Mouse (Mus musculus) G1E (cell line): ENCODE data around the gene Actrt2. TPM values are rescaled to one million over a fixed set of nuclear protein-coding genes. Genes with fewer than 3 reads are reported as not detected.

Experiments
- ATAC-seq: 2 replicates; pipeline ENCODE4 v1.8.0; 2016; ENCODE audit warnings: mild to moderate bottlenecking; ENCODE audit not compliant: insufficient number of reproducible peaks, poor library complexity, low FRiP score, severe bottlenecking; ENCODE audit errors: extremely low read depth
- DNase-seq: peaks from one replicate; pipeline ENCODE4 v3.0.0; 2012; ENCODE audit warnings: low spot score
- H3K27me3 ChIP-seq: 2 replicates; pipeline ENCODE4 v1.6.1; 2012; ENCODE audit warnings: mild to moderate bottlenecking, low read length, inconsistent platforms; ENCODE audit not compliant: insufficient read depth
- H3K36me3 ChIP-seq: replicated peaks from 2 replicates; pipeline ENCODE3; 2012; ENCODE audit warnings: mild to moderate bottlenecking, inconsistent platforms
- H3K4me1 ChIP-seq: 2 replicates; pipeline ENCODE4 v1.6.1; 2012; ENCODE audit warnings: low read depth, low read length, inconsistent platforms, mixed read lengths; ENCODE audit not compliant: insufficient read depth
- H3K4me3 ChIP-seq: 2 replicates; pipeline ENCODE4 v1.5.1; 2012; ENCODE audit warnings: low read depth, mild to moderate bottlenecking, inconsistent platforms, low read length, moderate library complexity, mixed read lengths
- H3K9me3 ChIP-seq: replicated peaks from 2 replicates; pipeline ENCODE4 v1.6.1; 2012; ENCODE audit warnings: inconsistent platforms
- CTCF ChIP-seq: IDR thresholded peaks from 2 replicates; pipeline ENCODE4 v1.5.1; 2012; ENCODE audit warnings: low read depth, low read length, inconsistent platforms, mixed read lengths
- GATA1 ChIP-seq: IDR thresholded peaks from 2 replicates; pipeline ENCODE4 v1.6.1; 2012; ENCODE audit warnings: borderline replicate concordance, low read length, inconsistent platforms, mixed read lengths
- GATA2 ChIP-seq: IDR thresholded peaks from 2 replicates; pipeline ENCODE4 v1.6.1; 2012; ENCODE audit warnings: low read depth, low read length, inconsistent platforms, borderline replicate concordance
- POLR2AphosphoS5 ChIP-seq: IDR thresholded peaks from 2 replicates; pipeline ENCODE4 v1.6.1; 2012; ENCODE audit warnings: low read depth, low read length, inconsistent platforms; ENCODE audit not compliant: insufficient replicate concordance
- TAL1 ChIP-seq: conservative IDR thresholded peaks from 2 replicates; pipeline ENCODE4 v1.6.1; 2012; ENCODE audit warnings: low read depth, low read length, inconsistent platforms, mixed read lengths
- polyA plus RNA-seq: library from polyadenylated mRNA; stranded (reverse); fragments of >175 nt; gene quantifications from 2 replicates; pipeline ENCODE4 v1.2.3, GENCODE M21; 2012
- total RNA-seq, 2 experiments: library from RNA; stranded (forward) in 1 of 2; stranded (reverse) in 1 of 2; fragments of 200-1000 nt in 1 of 2; fragments of >200 nt in 1 of 2; fragmentation: Nextera tagmentation in 1 of 2; gene quantifications; 2 replicates each; pipeline ENCODE4 v1.2.3; 2014 to 2017

Gene Actrt2
- total and polyA plus RNA-seq, 3 experiments, result not detected

GRCm38 (mm10) chr4:154674541-154674940 lies 6.9 kb upstream of the Actrt2 start:
- Histone ChIP-seq H3K9me3 (peaks cover 93% of the 10 kb centered on the region), H3K4me1 (no peaks in the 10 kb centered on the region), H3K27me3 (no peaks in the 10 kb centered on the region), H3K4me3 (no peak overlapping the region), H3K36me3 (no peaks in the 10 kb centered on the region)
- no peak for TF ChIP-seq GATA1
- no peak for TF ChIP-seq TAL1
- TF ChIP-seq GATA2, result no peak
- no peak for TF ChIP-seq POLR2AphosphoS5
- TF ChIP-seq CTCF, result no peak
- no peak for ATAC-seq
- DNase-seq, result no peak

DNA sequence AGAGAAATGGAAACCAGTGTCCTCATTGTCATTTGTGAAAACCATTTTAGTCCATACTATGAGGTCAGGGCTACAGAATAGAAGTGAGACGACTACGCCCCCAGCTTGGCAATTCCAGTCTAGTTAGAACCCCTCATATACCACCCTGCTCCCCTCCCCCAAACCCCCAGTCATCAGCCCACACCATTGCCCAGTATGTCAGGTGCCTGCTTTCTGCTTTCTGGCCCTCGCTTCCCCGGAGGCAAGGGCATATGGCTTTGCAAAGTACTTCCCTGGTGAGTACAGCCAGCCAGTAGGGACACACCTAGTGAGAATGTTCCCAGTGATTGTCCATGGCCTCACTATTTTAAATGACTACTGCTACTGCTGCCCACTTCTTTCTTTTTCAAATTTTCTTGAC lies 6.3 kb upstream of the Actrt2 start:
- H3K4me1 ChIP-seq, result no peaks in the 10 kb centered on the region
- H3K36me3 ChIP-seq, result no peaks in the 10 kb centered on the region
- TF ChIP-seq CTCF, result no peak
- TF ChIP-seq GATA2, result no peak
- TF ChIP-seq POLR2AphosphoS5, result no peak
- TF ChIP-seq TAL1, result no peak
- TF ChIP-seq GATA1, result no peak
- no peaks in the 10 kb centered on the region for H3K27me3 ChIP-seq
- no peak for ATAC-seq
- H3K9me3 ChIP-seq, result peaks cover 93% of the 10 kb centered on the region
- H3K4me3 ChIP-seq, result no peak overlapping the region
- DNase-seq, result no peak

- TF ChIP-seq TAL1 (no peak), GATA1 (no peak), GATA2 (no peak), POLR2AphosphoS5 (no peak), CTCF (no peak)
- no peak for DNase-seq
- Histone ChIP-seq H3K27me3 (no peaks in the 10 kb centered on the region), H3K4me1 (no peaks in the 10 kb centered on the region), H3K36me3 (no peaks in the 10 kb centered on the region), H3K4me3 (no peak overlapping the region), H3K9me3 (peaks cover 92% of the 10 kb centered on the region)
- ATAC-seq, result no peak
These were observed 4.4 kb upstream of the Actrt2 start for GRCm38 (mm10) chr4:154672027-154672426.

DNA sequence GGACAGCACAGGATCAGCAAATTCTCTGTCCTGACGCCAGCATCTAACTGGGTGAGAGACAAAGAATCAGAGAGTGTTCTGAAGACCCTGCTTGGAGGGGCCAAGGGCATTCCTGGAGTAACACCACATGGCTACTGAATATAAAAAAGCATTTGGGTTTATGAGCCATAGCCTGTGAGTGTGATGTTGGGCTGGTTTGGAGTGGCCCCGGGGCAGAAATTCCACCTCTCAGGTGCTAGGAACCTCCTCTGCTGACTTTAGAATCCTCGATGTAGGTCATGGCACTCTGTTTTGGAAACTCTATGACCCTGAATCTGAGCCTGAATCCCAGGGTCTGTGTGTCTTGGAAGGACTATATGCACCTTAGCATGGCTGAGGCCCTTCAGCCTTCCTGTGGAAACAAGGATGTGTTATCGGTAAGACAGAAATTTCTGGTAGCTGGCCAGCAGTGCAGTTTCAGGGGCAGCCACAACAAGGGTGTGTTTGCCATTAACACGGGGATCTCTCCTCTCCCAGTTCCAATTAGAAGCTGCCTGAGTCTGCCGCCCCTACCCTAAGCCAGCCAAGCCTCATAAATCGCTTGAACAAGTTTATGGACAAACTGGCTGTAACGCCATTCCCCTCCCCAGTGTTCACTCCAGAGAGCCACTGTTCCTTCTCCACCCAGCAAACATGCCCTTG lies 3.7 kb upstream of the Actrt2 start:
- no peak for ATAC-seq
- no peak overlapping the region for H3K4me3 ChIP-seq
- H3K27me3 ChIP-seq, result no peaks in the 10 kb centered on the region
- no peaks in the 10 kb centered on the region for H3K4me1 ChIP-seq
- DNase-seq, result no peak
- peaks cover 93% of the 10 kb centered on the region for H3K9me3 ChIP-seq
- TF ChIP-seq TAL1 (no peak), POLR2AphosphoS5 (no peak), GATA1 (no peak), GATA2 (no peak), CTCF (no peak)
- no peaks in the 10 kb centered on the region for H3K36me3 ChIP-seq

GRCm38 (mm10) chr4:154662681-154663215 lies 4.9 kb downstream of the Actrt2 start:
- Histone ChIP-seq H3K4me3 (no peak overlapping the region; the same call in 1 of the 2 replicates), H3K36me3 (no peaks in the 10 kb centered on the region), H3K9me3 (peaks cover 90% of the 10 kb centered on the region), H3K27me3 (no peaks in the 10 kb centered on the region), H3K4me1 (no peaks in the 10 kb centered on the region)
- TF ChIP-seq TAL1, result no peak
- TF ChIP-seq GATA2, result no peak
- TF ChIP-seq POLR2AphosphoS5, result no peak
- TF ChIP-seq GATA1, result no peak
- no peak for TF ChIP-seq CTCF
- no peak for ATAC-seq
- no peak for DNase-seq

DNA sequence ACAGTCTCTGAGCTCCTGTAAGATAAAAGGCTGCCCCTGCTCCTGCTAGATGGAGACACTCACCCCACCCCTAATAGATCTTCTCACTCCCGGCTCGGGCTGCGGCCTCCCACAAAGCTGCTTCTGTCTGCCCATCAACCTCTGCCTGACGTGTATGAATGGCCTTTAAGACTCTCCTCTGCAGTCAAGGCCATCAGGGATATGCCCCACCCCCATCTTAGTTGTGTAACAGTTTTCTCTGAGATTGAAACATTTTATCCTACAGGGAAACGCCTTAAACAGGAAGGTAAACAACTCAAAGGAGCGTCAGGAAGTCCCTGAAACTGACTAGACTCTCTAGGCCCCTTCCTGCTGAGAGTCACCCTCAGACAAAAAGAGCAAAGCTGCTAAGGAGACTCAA lies 6.4 kb downstream of the Actrt2 start:
- no peak for DNase-seq
- TF ChIP-seq GATA1, result no peak
- no peak for TF ChIP-seq GATA2
- TF ChIP-seq POLR2AphosphoS5, result no peak
- no peak for TF ChIP-seq CTCF
- TF ChIP-seq TAL1, result no peak
- peaks cover 87% of the 10 kb centered on the region for H3K9me3 ChIP-seq
- H3K4me1 ChIP-seq, result no peaks in the 10 kb centered on the region
- H3K36me3 ChIP-seq, result no peaks in the 10 kb centered on the region
- H3K4me3 ChIP-seq, result no peak overlapping the region
- no peak for ATAC-seq
- no peaks in the 10 kb centered on the region for H3K27me3 ChIP-seq
